In genomic region chr10:75137148-75137547, GRCm38 (mm10) we compare ENCODE assay signal across 9 mouse cellular contexts.
A peak's percentile ranks its signal among the peaks of the same experiment; 100 is the strongest.
DNase-seq lines count a peak whose midpoint lies in the region; ATAC-seq lines count a peak whose summit lies in the region.
"Had no signal": no experiment of that assay in that cellular context is flagged by ENCODE, and none has a peak within 500 bp of the region (broad histone marks: within the 10 kb centered on the region; RNA-seq: fewer than 3 reads in every experiment).

No protein-coding gene starts in this region.

- H3K36me3 ChIP-seq in forebrain, embryonic 16.5 days (ENCODE audit: control insufficient read depth, insufficient read depth): peaks cover 13% of the 10 kb centered on the region

- no peak for DNase-seq in cerebellum, adult 11 months
- peak; percentile 97 for DNase-seq in 416B (ENCODE audit: low read depth)
- DNase-seq in ovary, postnatal 10 days (ENCODE audit: low spot score): no peak
- DNase-seq in layer of hippocampus, postnatal 25 days (ENCODE audit: extremely low spot score in 1 of 2, low spot score in 1 of 2): no peak
- DNase-seq in left cerebral cortex, postnatal 14 days (ENCODE audit: low spot score in 2 of 2): no peak

- intact Hi-C loops in left cerebral cortex, postnatal 14 days (cut with DNase I): no loop called here

- H3K4me2 ChIP-seq in forebrain, embryonic 16.5 days (ENCODE audit: low read length): no peak overlapping the region

- peak overlapping the region; percentile 9; the same call in 1 of the 2 replicates for H3K27ac ChIP-seq in forebrain, embryonic 16.5 days (ENCODE audit: low read length)
- H3K27ac ChIP-seq: liver, embryonic 14.5 days had no signal

- ATAC-seq in cerebellum, adult (ENCODE audit: insufficient number of reproducible peaks, low FRiP score, low TSS enrichment): peak; percentile 70
- peak; percentile 60 for ATAC-seq in forebrain, embryonic 16.5 days
- ATAC-seq in megakaryocyte, adult 5-6 weeks (ENCODE audit: poor library complexity, severe bottlenecking): peak; percentile 73

- H3K9ac ChIP-seq in forebrain, embryonic 16.5 days (replicated peaks; ENCODE audit: low read depth, low read length): no peak overlapping the region
- H3K9ac ChIP-seq: liver, embryonic 14.5 days had no signal

- H3K27me3 ChIP-seq in forebrain, embryonic 16.5 days (replicated peaks; ENCODE audit: control insufficient read depth, insufficient read depth, low read length): no peaks in the 10 kb centered on the region

- 69% methylated on average over 3 of the region's 3 CpGs for WGBS in forebrain, embryonic 16.5 days

- peaks cover 11% of the 10 kb centered on the region for H3K4me1 ChIP-seq in forebrain, embryonic 16.5 days (replicated peaks; ENCODE audit: control insufficient read depth, insufficient read depth, low read length)

- no peak overlapping the region for H3K4me3 ChIP-seq in forebrain, embryonic 16.5 days (replicated peaks; ENCODE audit: low read length)

- no peaks in the 10 kb centered on the region for H3K9me3 ChIP-seq in forebrain, embryonic 16.5 days (ENCODE audit: control insufficient read depth, low read length)
